Mouse (Mus musculus) E14TG2a.4 (cell line): ENCODE results near the gene Ncam1.

Source experiments
- H3K27me3 ChIP-seq: 2 replicates; pipeline ENCODE4 v1.6.1; 2014; ENCODE audit warnings: low read length, control low read depth; ENCODE audit not compliant: insufficient read depth
- H3K36me3 ChIP-seq: 2 replicates; pipeline ENCODE4 v1.6.1; 2014; ENCODE audit warnings: low read length, control low read depth; ENCODE audit not compliant: insufficient read depth
- H3K4me1 ChIP-seq: replicated peaks from 2 replicates; pipeline ENCODE4 v1.6.1; 2014; ENCODE audit warnings: low read depth, low read length, control low read depth
- H3K4me3 ChIP-seq: replicated peaks from 2 replicates; pipeline ENCODE4 v1.5.1; 2014; ENCODE audit warnings: mild to moderate bottlenecking, low read length
- H3K9me3 ChIP-seq: 2 replicates; pipeline ENCODE4 v1.6.1; 2014; ENCODE audit warnings: low read length, control low read depth
- CTCF ChIP-seq: conservative IDR thresholded peaks from 2 replicates; pipeline ENCODE4 v1.5.1; 2014; ENCODE audit warnings: low read length
- NANOG ChIP-seq: IDR thresholded peaks from 2 replicates; pipeline ENCODE4 v1.6.1; 2014; ENCODE audit warnings: borderline replicate concordance, low read length, mixed read lengths
- POU5F1 ChIP-seq: IDR thresholded peaks from 2 replicates; pipeline ENCODE4 v1.6.1; 2014; ENCODE audit warnings: low read length, borderline replicate concordance

Gene Ncam1

DNA sequence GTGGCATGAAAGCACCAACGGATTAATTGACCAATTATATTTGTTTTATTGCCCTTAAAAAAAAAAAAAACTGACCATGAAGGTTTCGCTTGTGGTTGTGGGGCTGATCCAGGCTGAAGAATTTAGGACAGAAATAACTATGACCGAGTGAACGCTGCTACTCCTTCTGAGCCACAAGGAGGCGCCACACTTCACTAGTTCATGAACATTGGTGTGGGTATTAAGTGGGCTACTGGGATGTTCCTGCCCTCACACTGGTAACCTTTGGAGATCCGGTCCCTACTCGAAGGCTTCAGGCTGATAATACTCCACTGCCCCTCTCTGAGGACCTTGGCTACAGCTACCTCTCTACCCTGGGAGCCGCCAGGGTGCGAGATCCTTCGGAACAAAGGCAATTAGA lies 269.8 kb downstream of the Ncam1 start:
- peaks cover 3% of the 10 kb centered on the region; the same call in 1 of the 2 replicates for H3K36me3 ChIP-seq
- no peaks in the 10 kb centered on the region for H3K27me3 ChIP-seq
- H3K4me3 ChIP-seq, result no peak overlapping the region
- peaks cover 48% of the 10 kb centered on the region for H3K4me1 ChIP-seq
- peaks cover 7% of the 10 kb centered on the region for H3K9me3 ChIP-seq
- TF ChIP-seq CTCF (peak; percentile 82), NANOG (no peak), POU5F1 (no peak)

DNA sequence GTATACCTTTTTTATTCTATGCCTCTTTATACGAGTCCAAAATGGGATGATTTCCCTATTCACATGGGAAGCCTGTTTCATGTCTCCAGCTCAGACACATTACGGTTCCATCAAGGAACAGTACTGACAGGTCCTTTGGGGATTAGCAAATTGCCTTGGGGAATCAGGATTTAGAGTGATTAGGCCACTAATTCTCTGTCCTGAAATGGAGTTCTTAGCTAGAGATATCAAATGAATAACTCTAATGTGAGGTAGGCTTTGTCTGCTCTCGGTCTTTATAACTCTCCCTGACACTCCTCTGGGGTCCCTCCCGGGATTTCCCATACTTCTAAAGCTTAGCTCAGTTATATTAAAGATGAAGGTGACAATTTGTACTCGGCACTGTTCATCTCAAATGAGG lies 270.7 kb downstream of the Ncam1 start:
- no peaks in the 10 kb centered on the region for H3K27me3 ChIP-seq
- peaks cover 6% of the 10 kb centered on the region; the same call in 1 of the 2 replicates for H3K36me3 ChIP-seq
- H3K4me3 ChIP-seq, result no peak overlapping the region
- TF ChIP-seq NANOG (no peak), POU5F1 (no peak), CTCF (no peak)
- peaks cover 7% of the 10 kb centered on the region for H3K9me3 ChIP-seq
- peaks cover 41% of the 10 kb centered on the region for H3K4me1 ChIP-seq

DNA sequence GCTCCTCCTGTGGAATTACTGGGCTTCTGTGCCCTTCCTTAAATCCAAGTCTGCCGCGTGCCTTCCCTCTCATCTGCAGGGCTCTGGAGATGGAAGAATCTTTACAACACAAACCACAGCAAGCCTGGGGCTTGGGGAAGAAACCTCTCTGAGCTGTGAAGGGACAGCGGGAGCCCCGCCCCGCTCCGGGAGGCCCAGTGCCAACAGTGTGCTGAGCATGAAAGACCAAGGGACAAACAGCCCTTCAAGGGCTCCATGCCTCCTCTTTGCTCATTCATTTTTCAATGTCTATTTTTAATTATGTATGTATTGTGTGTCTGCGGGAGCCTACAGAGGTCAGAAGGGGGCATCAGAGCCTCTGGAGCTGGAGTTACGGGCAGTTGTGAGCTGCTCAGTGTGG lies 271.4 kb downstream of the Ncam1 start:
- peaks cover 38% of the 10 kb centered on the region for H3K4me1 ChIP-seq
- no peak for TF ChIP-seq POU5F1
- TF ChIP-seq NANOG, result no peak
- no peak for TF ChIP-seq CTCF
- H3K36me3 ChIP-seq, result peaks cover 8% of the 10 kb centered on the region; the same call in 1 of the 2 replicates
- H3K4me3 ChIP-seq, result no peak overlapping the region
- no peaks in the 10 kb centered on the region for H3K27me3 ChIP-seq
- H3K9me3 ChIP-seq, result peaks cover 7% of the 10 kb centered on the region

DNA sequence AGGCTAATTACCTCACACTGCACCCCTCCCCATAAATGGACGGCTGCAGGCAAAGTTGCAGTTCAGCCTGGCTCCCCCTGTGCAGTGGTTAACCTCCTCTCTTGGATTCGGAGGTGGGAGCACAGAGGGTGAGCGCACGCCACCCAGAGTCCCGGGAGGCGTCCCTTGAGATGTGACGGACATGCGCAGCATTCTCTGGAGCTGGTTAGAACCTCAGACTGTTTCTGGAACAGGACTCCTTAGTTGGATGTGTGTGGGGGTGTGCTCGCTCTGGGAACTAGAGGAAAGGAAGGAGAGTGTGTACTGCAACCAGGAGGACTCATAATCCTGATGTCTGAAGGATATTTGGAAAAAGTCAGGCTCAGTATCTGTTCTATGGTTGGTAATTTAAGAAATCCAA lies 274.0 kb downstream of the Ncam1 start:
- Histone ChIP-seq H3K4me3 (no peak overlapping the region), H3K4me1 (peaks cover 17% of the 10 kb centered on the region), H3K36me3 (peaks cover 10% of the 10 kb centered on the region), H3K9me3 (no peaks in the 10 kb centered on the region), H3K27me3 (no peaks in the 10 kb centered on the region)
- no peak for TF ChIP-seq NANOG
- TF ChIP-seq CTCF, result no peak
- no peak for TF ChIP-seq POU5F1

DNA sequence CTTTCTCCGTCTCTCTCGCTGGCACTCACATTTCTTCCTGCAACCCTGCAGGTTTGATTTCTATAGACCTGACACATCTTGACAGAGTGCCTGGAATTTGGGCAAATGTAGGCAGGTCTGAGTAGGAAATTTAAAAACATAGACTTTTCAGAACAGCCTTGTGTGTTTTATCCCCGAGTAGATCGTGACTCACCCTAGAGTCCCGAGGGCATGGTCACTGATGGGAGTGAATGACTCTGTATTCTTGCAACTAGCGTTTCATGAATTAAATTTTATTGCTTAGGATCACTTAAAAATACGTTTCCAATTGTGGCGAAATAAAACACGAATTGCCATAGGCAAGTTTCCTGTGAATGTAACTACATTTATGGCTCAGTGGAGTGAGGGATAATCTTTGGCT lies 274.8 kb downstream of the Ncam1 start:
- no peaks in the 10 kb centered on the region for H3K9me3 ChIP-seq
- peaks cover 9% of the 10 kb centered on the region for H3K4me1 ChIP-seq
- TF ChIP-seq POU5F1 (no peak), CTCF (no peak), NANOG (no peak)
- H3K4me3 ChIP-seq, result no peak overlapping the region
- peaks cover 19% of the 10 kb centered on the region for H3K36me3 ChIP-seq
- H3K27me3 ChIP-seq, result no peaks in the 10 kb centered on the region

DNA sequence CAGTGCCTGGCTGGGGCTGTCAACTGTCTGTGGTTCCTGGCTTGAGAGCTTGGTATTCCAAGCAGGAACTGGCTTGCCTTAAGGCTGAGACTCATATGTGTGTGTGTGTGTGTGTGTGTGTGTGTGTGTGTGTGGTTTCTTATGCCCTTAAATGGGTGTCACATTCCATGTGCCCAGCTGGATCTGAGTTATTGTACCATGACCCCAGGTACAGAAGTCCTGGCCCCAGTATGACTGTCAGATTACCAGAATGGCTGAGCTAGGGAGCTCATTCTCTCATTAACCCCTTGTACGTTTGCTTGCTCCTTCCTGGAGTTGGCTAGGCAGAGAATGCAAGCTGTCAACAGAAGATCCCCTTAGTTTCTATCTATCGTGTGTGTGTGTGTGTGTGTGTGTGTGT lies 284.4 kb downstream of the Ncam1 start:
- H3K36me3 ChIP-seq, result peaks cover 20% of the 10 kb centered on the region
- no peak for TF ChIP-seq CTCF
- TF ChIP-seq NANOG, result no peak
- no peak for TF ChIP-seq POU5F1
- H3K4me3 ChIP-seq, result no peak overlapping the region
- H3K9me3 ChIP-seq, result no peaks in the 10 kb centered on the region
- peaks cover 12% of the 10 kb centered on the region for H3K4me1 ChIP-seq
- no peaks in the 10 kb centered on the region for H3K27me3 ChIP-seq

DNA sequence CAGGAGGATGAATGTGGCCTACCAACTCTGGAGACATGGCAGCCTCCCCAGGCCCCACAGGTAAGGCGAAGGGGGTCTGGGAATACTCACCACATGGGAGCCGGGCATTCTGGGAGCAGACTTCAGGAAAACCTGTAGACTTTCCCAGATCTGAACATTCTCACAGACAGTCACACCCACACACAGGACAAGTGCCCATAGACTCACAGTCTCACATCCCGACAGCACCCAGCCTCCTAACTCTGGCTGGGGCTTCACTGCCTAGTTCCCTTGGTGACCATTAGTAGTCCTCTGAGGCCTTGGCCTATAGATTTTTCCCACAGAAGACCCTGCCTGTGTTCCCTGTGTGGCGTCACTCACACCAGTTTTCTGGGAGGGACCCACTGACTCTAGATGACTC lies 288.1 kb downstream of the Ncam1 start:
- Histone ChIP-seq H3K4me3 (no peak overlapping the region), H3K9me3 (peaks cover 7% of the 10 kb centered on the region; the same call in 1 of the 2 replicates)
- TF ChIP-seq POU5F1 (no peak), CTCF (no peak), NANOG (no peak)

GRCm38 (mm10) chr9:49509628-49510027 lies 289.1 kb downstream of the Ncam1 start:
- no peak for TF ChIP-seq NANOG
- TF ChIP-seq POU5F1, result no peak
- no peak for TF ChIP-seq CTCF
- H3K4me3 ChIP-seq, result no peak overlapping the region
- H3K4me1 ChIP-seq, result no peaks in the 10 kb centered on the region
- H3K9me3 ChIP-seq, result peaks cover 7% of the 10 kb centered on the region; the same call in 1 of the 2 replicates
- no peaks in the 10 kb centered on the region for H3K27me3 ChIP-seq
- peaks cover 31% of the 10 kb centered on the region for H3K36me3 ChIP-seq

More for the DNA sequence above, 288.1 kb downstream of the Ncam1 start:
- Histone ChIP-seq H3K27me3 (no peaks in the 10 kb centered on the region), H3K36me3 (peaks cover 33% of the 10 kb centered on the region), H3K4me1 (no peaks in the 10 kb centered on the region)

- Histone ChIP-seq H3K9me3 (peaks cover 7% of the 10 kb centered on the region; the same call in 1 of the 2 replicates), H3K27me3 (no peaks in the 10 kb centered on the region), H3K36me3 (peaks cover 31% of the 10 kb centered on the region), H3K4me1 (no peaks in the 10 kb centered on the region), H3K4me3 (no peak overlapping the region)
- TF ChIP-seq NANOG, result no peak
- TF ChIP-seq CTCF, result no peak
- TF ChIP-seq POU5F1, result no peak
Observed at GRCm38 (mm10) chr9:49509094-49509493, 289.6 kb downstream of the Ncam1 start.
